Mouse (Mus musculus) erythroblast, adult 5-6 weeks (primary cell): ENCODE results near the gene Dnah11. TPM values are rescaled to one million over a fixed set of nuclear protein-coding genes. Genes with fewer than 3 reads are reported as not detected.

ENCODE experiments used
- ATAC-seq: replicated peaks from 2 replicates; pipeline ENCODE4 v1.8.0; 2016; ENCODE audit warnings: moderate number of reproducible peaks, mild to moderate bottlenecking, moderate TSS enrichment, inconsistent platforms; ENCODE audit not compliant: poor library complexity, low FRiP score, severe bottlenecking
- total RNA-seq, 2 experiments: library from RNA; stranded (forward) in 1 of 2; stranded (reverse) in 1 of 2; fragments of 150-400 nt in 1 of 2; fragments of 200-764, 138-1000 nt in 1 of 2; gene quantifications; 2 replicates each; pipeline versions ENCODE4 v1.2.3 to v1.2.4; 2015 to 2017; ENCODE audit warnings: low replicate concordance in 2 of 2

Gene Dnah11
- total RNA-seq, 2 experiments from 2014 or later = not detected

GRCm38 (mm10) chr12:117831351-117831961, 367.4 kb downstream of the Dnah11 start:
- no peak for ATAC-seq

GRCm38 (mm10) chr12:117828350-117828749, 370.5 kb downstream of the Dnah11 start:
- ATAC-seq = no peak

Other genes with a start within 250 kb of the Dnah11 start
- 17.7 and 23.8 TPM in 2 replicates for gene Sp4, start 102.4 kb upstream of the Dnah11 start, total RNA-seq (2015; ENCODE audit: low replicate concordance)
- 22.0 and 23.4 TPM in 2 replicates for gene Sp4, start 102.4 kb upstream of the Dnah11 start, total RNA-seq (2017; ENCODE audit: low replicate concordance)